Mouse (Mus musculus) induced T-regulatory cell, adult 2 months (primary cell): ENCODE data around the gene D17H6S53E.

Source experiments
- DNase-seq: peaks from one replicate; pipeline ENCODE4 v3.0.0-alpha.2; 2012; ENCODE audit warnings: low read depth

D17H6S53E gene

DNA sequence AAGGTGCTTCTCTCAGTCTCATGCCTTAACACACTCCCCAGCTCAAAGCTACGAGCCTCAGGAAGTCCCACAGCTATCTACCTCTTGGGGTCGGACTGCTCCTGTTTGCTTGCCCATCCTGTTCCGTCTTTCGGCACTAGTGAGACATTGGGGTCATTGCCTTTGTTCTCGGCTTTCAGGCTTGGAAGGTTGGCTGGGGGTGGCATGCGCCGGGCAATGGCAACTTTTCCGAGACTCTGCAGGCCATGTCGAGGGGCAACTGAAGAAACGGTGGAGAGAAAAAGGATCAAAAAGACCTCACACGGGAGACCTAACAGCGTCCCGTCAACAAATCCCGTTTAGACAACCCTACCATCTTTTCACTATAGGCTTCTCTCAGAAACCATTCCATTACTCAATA is 35.9 kb downstream of the D17H6S53E start:
- peak; percentile 42 for DNase-seq

DNA sequence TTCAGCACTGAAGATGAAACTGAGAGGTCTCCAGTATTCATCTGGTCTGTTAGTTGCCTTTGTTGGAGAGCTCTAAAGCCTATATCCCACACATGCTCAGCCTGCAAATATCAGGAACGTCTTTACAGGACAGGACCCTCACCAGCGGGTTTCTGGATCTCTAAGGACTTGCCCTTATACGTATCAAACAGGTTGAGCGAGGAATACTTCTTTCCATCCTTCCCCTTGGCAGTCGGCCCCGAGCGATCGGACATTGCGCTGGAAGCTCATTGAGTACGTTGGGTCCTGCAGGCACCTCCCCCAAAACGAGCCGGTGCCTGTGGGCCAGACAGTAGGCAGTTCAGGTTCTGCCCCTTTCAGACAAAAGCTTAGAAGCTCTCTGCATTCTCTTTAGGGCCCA is 36.6 kb downstream of the D17H6S53E start:
- DNase-seq = no peak

DNA sequence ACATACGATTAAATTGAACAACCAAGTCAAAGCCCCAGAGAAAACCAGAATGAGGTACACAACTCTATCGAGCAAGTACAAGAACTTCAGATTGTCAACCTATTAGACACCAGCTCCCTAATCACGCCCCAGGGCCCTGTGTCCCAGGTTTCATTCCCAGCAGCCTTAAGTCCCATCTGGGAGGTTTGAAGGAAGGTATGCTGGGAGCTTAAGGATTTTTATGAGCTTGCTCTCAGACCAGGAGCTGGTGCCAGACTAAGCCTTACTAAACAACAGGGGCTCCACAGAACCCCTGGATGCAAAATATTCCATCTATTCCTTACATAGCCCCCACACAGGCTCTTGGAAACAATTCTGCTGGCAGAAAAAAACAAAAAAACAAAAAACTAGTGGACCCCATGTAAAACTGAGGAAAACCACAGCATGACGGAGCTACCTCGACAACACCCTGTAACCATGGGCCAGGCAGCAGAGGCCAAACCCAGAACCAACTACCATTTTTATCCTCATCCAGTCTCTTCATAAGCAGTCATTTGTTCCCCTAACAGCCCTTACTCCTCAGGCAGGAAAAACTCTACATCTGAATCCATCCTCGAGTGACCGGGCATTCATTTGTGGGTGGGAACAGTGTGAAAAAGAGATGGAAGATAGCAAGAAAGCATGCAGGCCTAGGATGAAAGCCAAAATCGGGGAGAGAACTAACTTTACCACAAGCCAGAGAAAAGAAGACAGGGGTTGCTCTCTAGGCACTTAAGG is 37.3 kb downstream of the D17H6S53E start:
- peak; percentile 57 for DNase-seq

DNA sequence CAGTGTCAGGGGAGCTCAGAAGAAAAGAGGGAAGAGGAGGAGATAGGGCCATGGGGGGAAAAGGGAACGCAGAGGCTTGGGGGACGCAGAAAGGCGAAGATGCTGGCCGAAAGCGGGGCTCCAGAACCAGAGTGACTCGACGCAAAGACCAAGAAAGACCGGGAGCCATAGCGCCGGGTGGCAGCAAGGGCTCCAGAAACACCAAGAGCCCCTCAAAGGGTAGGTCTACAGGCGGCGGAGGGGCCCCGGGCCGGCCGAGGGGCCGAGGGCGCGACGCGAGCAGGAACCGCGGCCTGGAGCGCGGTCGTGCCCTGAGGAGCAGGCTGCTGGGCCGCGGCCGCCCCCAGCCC is 38.0 kb downstream of the D17H6S53E start:
- no peak for DNase-seq

DNA sequence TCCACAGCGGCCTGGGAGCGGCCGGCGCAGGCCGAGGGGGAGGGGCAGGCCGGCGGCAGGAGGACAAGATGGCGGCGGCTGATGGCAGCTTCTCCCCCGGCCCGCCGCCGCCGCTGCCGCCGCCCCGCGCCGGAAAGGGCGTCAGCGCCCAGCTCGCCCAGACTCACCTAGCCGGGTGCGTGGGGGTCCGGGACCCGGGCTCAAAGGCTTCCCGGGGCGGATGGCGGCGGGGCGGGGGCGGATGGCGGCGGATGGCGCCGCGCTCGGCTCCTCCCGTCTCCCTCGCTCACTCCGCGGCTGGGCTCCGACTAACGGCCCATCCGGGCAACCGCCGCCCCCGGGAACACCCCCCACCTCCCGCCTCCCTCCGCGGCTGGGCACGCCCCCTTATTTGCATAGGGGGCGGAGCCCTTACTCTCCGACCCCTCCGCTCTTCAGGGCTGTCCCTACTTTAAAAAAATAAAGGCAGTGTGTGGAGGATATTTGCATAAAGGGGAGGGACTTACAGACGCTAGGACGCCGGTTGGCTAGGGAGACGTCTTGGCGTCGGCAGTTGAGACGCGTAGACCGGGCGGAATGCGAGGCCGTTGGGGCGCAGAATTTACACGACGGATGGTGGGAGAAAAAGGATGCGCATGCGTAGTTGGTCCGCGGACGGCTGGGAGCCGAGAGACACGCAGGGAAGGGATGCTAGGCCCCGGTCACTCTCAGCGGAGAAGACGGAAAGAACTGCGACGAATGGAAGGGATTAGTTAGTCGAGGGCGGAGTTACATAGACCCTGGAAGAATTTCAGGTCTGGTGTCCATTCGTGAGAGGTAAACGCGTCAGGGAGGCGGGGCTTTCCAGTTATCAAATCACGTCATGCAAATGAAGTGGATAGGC is 38.6 kb downstream of the D17H6S53E start, which contains the start of gene Prrc2a:
Gene Prrc2a, minus strand, starts transcription at position 330 of the 883 bp plus-strand sequence.
- peak; percentile 99 for DNase-seq

DNA sequence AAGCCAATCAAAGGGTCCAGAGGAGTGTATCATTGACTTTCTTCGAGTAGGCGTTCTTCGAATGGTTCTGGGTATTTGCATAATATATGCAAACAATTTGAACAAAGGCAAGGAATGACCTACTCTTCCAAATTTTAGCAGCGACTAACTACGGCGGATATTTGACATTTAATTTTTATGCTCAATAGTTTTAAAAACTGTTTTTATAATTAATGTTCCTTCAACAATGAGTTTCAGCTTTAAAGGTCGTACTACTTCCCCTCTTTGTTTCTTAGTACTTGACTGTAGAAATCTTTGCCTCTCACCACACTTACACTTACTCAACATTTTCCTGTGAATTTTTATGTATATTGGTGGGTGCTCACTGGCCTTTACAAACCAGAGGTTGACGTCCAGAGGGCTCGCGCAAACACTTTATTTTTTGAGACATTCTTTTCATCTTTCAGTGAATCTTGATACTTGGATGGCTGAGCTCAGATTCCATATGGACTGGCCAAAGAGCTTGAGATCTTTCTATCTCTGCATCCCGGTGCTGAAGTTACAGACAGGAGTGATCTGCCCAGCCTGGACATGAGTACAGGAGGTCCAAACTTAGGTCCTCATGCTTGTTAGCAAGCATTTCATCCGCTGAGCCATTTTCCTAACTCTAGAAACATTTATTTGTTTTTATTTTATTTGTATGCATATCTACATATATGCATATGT is 39.4 kb downstream of the D17H6S53E start:
- no peak for DNase-seq

DNA sequence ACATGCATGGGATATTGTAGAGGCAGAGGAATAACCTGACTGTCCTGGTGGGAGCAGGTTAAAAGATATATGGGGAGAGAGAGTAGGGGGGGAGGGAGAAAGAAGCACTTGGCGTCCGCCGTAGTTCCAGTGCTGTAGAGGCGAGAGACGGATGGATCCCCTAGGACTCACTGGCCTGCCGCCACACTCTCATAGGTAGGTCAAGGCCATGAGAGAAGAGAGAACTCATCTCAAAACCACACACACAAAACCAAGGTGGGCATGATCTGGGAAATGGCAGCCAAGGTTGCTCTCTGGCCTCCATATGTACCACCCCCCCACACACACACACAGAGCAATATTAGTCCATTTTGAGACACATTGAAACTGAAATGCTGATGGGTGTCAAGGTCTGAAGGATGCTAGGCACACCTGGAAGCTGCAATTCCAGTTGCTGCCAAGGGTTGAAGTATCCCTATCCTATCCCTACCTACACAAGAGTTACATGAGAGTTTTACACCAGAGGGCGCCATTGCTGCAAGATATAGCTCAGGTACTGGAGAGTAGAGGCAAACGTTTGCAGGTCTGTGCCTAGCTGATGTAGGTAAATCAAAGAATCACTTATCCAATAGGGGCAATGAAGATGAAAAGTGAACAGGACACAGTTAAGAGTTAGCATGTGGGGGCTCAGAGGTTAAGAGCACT is 40.3 kb downstream of the D17H6S53E start:
- peak; percentile 96 for DNase-seq

DNA sequence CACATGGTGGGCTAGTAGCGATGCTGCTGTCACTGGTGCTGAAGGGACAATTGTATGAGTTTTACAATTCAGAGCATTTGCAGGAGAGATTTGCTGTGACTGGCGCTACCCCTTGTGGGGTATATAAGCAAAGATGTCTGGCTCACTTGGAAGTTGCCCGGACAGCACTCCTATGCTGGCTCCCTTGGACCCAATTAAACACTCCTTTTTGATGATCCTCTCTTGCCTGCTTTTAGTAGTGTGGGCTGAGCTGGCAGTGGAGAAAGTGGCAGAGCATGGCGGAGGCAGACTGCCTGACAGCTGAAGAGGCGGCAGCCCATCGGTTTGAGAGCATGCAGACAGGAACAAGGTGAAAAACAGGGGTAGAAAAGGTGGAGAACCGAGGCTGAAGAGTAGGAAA is 41.6 kb downstream of the D17H6S53E start:
- DNase-seq = no peak

DNA sequence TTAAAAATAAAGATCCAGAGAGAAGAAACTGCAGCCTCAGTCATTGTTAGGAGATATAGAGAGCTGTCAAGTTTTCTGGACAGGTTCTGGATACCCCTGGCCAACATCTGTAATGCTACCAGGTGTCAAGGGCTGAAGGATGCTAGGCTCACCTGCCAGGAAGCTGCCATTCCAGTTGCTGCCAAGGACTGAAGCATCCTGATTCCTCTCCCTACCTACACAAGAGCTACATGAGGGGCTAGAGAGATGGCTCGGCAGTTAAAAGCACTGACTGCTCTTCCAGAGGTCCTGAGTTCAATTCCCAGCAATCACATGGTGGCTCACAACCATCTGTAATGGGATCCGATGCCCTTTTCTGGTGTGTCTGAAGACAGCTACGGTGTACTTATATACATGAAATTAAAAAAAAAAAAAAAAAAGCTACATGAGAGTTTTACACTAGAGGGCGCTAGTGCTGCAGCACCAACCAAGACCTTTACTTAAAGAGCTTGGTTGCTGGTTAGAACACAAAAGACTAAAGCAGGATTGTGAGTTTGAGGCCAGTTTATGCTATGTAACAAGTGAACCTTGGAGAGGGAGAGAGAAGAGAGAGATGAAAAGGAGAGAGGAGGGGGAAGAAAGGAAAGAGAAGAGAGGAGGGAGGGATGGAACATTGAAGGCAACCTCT is 42.5 kb downstream of the D17H6S53E start:
- peak; percentile 92 for DNase-seq

DNA sequence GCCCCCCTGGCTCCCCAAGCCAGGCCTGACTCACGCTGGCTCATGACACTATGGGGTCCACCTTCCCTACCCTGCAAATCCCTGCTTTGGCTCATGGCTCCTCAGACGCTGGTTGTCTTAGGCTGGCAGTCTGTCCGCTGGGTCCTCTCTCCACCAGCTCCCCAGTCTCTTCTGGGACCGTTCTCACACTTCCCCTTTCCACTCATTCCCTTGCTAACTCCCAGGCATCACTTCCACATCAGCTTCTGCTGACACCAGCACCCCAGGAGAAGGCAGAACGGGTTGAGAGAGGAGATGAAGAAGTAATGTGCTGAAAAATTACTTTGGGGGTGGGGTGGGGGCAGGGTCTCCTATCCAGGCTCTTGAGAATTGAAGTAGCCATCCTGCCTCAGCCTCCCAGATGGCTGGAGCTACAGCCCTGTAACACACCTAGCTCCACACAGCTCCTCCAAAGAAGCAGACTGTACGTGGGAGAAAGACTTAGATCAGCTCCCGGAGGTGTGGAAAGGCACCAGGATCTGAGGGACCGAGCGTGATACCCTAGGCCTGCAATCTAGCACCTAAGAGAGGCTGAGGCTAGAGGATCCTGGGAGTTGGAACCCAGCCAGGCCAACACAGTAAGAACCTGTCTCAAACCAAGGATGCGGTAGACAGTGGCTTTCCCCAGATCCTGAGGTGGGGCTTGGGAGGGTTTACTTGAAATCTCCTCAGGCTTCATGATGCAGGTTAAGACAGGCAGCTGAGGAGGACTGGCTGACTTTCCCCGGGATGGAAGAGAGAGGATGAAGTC is 46.5 kb downstream of the D17H6S53E start:
- DNase-seq = peak; percentile 80

DNA sequence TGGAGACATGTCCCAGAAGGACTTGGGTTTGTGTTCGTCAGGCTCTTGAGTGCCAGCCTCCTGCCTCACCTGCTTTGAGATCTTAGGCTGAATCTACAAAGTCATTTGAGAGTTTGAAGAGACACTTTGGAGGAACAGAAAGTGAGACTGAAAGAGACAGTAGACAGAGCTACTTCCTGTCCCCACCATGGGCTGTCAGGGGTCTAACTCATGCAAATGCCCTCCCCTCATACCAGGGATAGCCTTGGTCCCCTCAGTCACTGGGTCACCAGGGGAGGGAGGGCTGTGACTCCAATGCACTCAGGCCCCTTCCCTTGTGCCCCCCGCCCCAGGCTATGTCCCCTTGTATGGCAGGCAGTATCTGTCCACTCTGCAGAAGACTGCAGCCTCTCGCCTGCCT is 47.2 kb downstream of the D17H6S53E start:
- peak; percentile 82 for DNase-seq

DNA sequence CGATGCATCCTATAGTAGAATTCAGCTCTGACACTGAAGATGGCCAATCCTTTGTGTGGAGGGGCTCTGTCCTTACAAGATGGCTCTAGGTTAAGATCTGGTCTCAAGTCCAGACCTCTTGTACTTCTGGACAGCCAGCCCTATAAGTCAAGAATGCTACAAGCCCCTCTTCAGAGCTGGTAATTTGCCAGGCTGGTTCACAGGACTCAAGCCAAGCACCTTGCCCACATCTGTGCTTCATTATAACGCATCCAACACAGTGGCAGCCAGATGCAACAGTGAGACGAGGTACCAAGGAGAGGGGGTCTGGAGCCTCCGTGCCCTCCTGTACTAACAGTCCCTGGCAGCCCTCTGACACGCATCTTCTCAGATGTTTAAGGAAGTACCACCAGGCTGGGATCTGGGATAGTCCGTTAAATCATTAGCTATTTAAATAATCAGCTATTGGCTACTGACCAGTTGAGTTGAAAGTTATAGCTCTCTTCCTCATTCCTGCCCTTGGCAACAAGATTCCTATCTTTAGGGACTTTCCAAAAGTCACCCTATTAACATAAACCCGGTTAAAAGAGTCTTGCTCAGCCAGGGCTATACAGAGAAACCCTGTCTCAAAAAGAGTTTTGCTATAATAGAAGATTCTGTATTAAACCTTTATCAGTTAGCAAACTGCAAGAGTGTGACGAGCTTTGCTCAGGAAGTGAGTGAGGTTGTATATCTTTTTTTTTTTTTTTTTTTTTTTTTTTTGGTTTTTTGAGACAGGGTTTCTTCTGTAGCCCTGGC is 48.2 kb downstream of the D17H6S53E start:
- DNase-seq = peak; percentile 80

DNA sequence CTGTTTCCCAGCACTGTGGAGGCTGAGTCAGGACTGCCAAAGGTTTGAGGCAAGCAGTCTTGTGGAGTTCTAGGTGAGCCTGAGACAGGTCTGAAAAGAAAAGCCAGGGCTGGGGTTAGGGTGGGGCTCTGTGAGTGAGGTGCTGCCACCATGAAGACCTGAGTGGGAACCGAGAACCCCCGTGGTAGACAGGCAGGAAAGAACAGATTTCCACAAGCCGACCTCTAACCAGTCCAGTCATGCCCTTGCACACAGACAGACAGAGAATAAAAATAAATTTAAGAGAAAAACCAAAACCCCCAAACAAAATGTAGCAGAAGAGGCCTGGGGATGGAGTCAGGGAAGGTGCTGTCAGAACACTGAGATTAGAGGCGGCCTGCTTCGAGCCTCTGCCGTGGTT is 49.2 kb downstream of the D17H6S53E start:
- peak; percentile 54 for DNase-seq

DNA sequence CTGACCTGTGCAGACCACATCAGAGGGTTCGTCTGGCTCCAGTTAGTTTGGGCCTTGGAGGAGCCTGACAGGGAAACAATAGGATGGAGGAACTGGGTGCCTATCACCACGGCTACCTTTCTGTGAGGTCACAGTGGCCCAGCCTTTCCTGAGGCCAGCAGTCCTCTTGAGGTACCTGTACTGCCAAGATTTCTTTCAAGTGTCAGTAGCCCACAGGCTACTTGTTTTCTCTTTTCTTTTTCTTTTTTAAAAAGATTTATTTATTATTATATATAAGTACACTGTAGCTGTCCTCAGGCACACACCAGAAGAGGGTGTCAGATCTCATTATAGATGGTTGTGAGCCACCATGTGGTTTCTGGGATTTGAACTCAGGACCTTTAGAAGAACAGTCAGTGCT is 49.8 kb downstream of the D17H6S53E start, which contains the start of gene Aif1:
Gene Aif1, minus strand, starts transcription at position 101 of the 400 bp plus-strand sequence.
- DNase-seq = no peak
